Mouse (Mus musculus) intestine, embryonic 16.5 days (tissue): Measurements from ENCODE around the gene Muc13. TPM values are rescaled to one million over a fixed set of nuclear protein-coding genes. Genes with fewer than 3 reads are reported as not detected.

Experiments used
- ATAC-seq: fragments of 200-750 bp; cut with Nextera tagmentation; 2 replicates; pipeline ENCODE4 v1.8.0; 2017; ENCODE audit warnings: moderate TSS enrichment, moderate library complexity
- H3K27ac ChIP-seq: fragments of 300-500 bp; sonication (generic); 2 replicates; pipeline ENCODE4 v1.5.1; 2014; ENCODE audit warnings: mild to moderate bottlenecking, low read length
- H3K27me3 ChIP-seq: fragments of 300-500 bp; sonication (generic); replicated peaks from 2 replicates; pipeline ENCODE4 v1.6.1; 2014; ENCODE audit warnings: low read length, control low read depth, mixed read lengths; ENCODE audit not compliant: control insufficient read depth, insufficient read depth
- H3K36me3 ChIP-seq: fragments of 300-500 bp; sonication (generic); 2 replicates; pipeline ENCODE4 v1.6.1; 2014; ENCODE audit warnings: low read length, control low read depth; ENCODE audit not compliant: control insufficient read depth, insufficient read depth
- H3K4me1 ChIP-seq: fragments of 300-500 bp; sonication (generic); 2 replicates; pipeline ENCODE4 v1.6.1; 2014; ENCODE audit warnings: low read length, control low read depth, mixed read lengths; ENCODE audit not compliant: control insufficient read depth, insufficient read depth
- H3K4me2 ChIP-seq: fragments of 300-500 bp; sonication (generic); 2 replicates; pipeline ENCODE4 v1.6.1; 2014; ENCODE audit warnings: low read depth, low read length, control low read depth
- H3K4me3 ChIP-seq: fragments of 300-500 bp; sonication (generic); 2 replicates; pipeline ENCODE4 v1.5.1; 2014; ENCODE audit warnings: mild to moderate bottlenecking, low read length
- H3K9ac ChIP-seq: fragments of 300-500 bp; sonication (generic); 2 replicates; pipeline ENCODE4 v1.6.1; 2014; ENCODE audit warnings: low read depth, low read length
- H3K9me3 ChIP-seq: fragments of 300-500 bp; sonication (generic); 2 replicates; pipeline ENCODE4 v1.6.1; 2016; ENCODE audit warnings: low read length, control low read depth; ENCODE audit not compliant: control insufficient read depth
- WGBS: fragments of 180-500 bp; shearing (Covaris S2); extraction: QIAGEN DNeasy Blood & Tissue Kit; methylation state at CpG from one replicate; pipeline ENCODE4 v1.1.7; 2014; 5-methylcytosine and 5-hydroxymethylcytosine counted together
- polyA plus RNA-seq: library from polyadenylated mRNA; unstranded; fragments of >200 nt; fragmentation: Nextera tagmentation; extraction: Ambion mirVana; gene quantifications from 2 replicates; pipeline ENCODE4 v1.2.1, GENCODE M21; 2015

Muc13 gene
- polyA plus RNA-seq, 1 experiment from 2014 or later = 358 TPM

GRCm38 (mm10) chr16:33752904-33753578 lies 40.8 kb upstream of the Muc13 start:
- no peaks in the 10 kb centered on the region for H3K27me3 ChIP-seq
- H3K9ac ChIP-seq = peak overlapping the region; percentile 55
- H3K27ac ChIP-seq = peak overlapping the region; percentile 95
- WGBS = 65% methylated on average over 8 of the region's 8 CpGs
- peaks cover 5% of the 10 kb centered on the region; the same call in 1 of the 2 replicates for H3K4me1 ChIP-seq
- peaks cover 2% of the 10 kb centered on the region; the same call in 1 of the 2 replicates for H3K36me3 ChIP-seq
- peak overlapping the region; percentile 5 for H3K4me3 ChIP-seq
- no peaks in the 10 kb centered on the region for H3K9me3 ChIP-seq
- ATAC-seq = peak; percentile 89
- peak overlapping the region; percentile 26; the same call in 1 of the 2 replicates for H3K4me2 ChIP-seq

- WGBS = 85% methylated on average over 8 of the region's 8 CpGs
- H3K27me3 ChIP-seq = no peaks in the 10 kb centered on the region
Observed at GRCm38 (mm10) chr16:33755293-33755692, 38.5 kb upstream of the Muc13 start.

GRCm38 (mm10) chr16:33755961-33756360 lies 37.9 kb upstream of the Muc13 start:
- 65% methylated on average over 16 of the region's 16 CpGs for WGBS
- Histone ChIP-seq H3K9me3 (no peaks in the 10 kb centered on the region), H3K4me2 (no peak overlapping the region; the same call in 1 of the 2 replicates), H3K4me1 (peaks cover 9% of the 10 kb centered on the region), H3K27me3 (no peaks in the 10 kb centered on the region), H3K27ac (no peak overlapping the region), H3K4me3 (no peak overlapping the region), H3K36me3 (peaks cover 2% of the 10 kb centered on the region; the same call in 1 of the 2 replicates), H3K9ac (no peak overlapping the region)
- no peak for ATAC-seq

More at GRCm38 (mm10) chr16:33755293-33755692, 38.5 kb upstream of the Muc13 start:
- Histone ChIP-seq H3K4me3 (no peak overlapping the region), H3K36me3 (peaks cover 2% of the 10 kb centered on the region; the same call in 1 of the 2 replicates), H3K9ac (0 out of 2 replicates have a peak overlapping the region, but pooled peaks have one; percentile 26), H3K9me3 (no peaks in the 10 kb centered on the region), H3K4me1 (peaks cover 5% of the 10 kb centered on the region; the same call in 1 of the 2 replicates), H3K4me2 (no peak overlapping the region), H3K27ac (0 out of 2 replicates have a peak overlapping the region, but pooled peaks have one; percentile 6)
- ATAC-seq = no peak

GRCm38 (mm10) chr16:33756396-33756795 lies 37.4 kb upstream of the Muc13 start:
- Histone ChIP-seq H3K4me3 (no peak overlapping the region), H3K9ac (no peak overlapping the region), H3K4me1 (peaks cover 9% of the 10 kb centered on the region), H3K9me3 (no peaks in the 10 kb centered on the region), H3K27ac (no peak overlapping the region), H3K4me2 (no peak overlapping the region; the same call in 1 of the 2 replicates), H3K27me3 (no peaks in the 10 kb centered on the region), H3K36me3 (peaks cover 2% of the 10 kb centered on the region; the same call in 1 of the 2 replicates)
- no peak for ATAC-seq
- WGBS = 60% methylated on average over 6 of the region's 6 CpGs

- no peak overlapping the region for H3K4me2 ChIP-seq
- WGBS = 78% methylated on average over 7 of the region's 7 CpGs
- peaks cover 9% of the 10 kb centered on the region; the same call in 1 of the 2 replicates for H3K4me1 ChIP-seq
- no peaks in the 10 kb centered on the region for H3K27me3 ChIP-seq
- H3K27ac ChIP-seq = peak overlapping the region; percentile 61; the same call in 1 of the 2 replicates
- H3K36me3 ChIP-seq = peaks cover 2% of the 10 kb centered on the region; the same call in 1 of the 2 replicates
- H3K9ac ChIP-seq = no peak overlapping the region
- peak; percentile 74 for ATAC-seq
- no peaks in the 10 kb centered on the region for H3K9me3 ChIP-seq
- H3K4me3 ChIP-seq = no peak overlapping the region
Observed at GRCm38 (mm10) chr16:33759207-33759606, 34.6 kb upstream of the Muc13 start.

GRCm38 (mm10) chr16:33760542-33760941 lies 33.3 kb upstream of the Muc13 start:
- Histone ChIP-seq H3K4me3 (no peak overlapping the region), H3K9me3 (no peaks in the 10 kb centered on the region), H3K27me3 (no peaks in the 10 kb centered on the region), H3K9ac (no peak overlapping the region), H3K4me2 (no peak overlapping the region), H3K36me3 (no peaks in the 10 kb centered on the region), H3K4me1 (peaks cover 9% of the 10 kb centered on the region; the same call in 1 of the 2 replicates), H3K27ac (peak overlapping the region; percentile 77; the same call in 1 of the 2 replicates)
- ATAC-seq = no peak
- 51% methylated on average over 5 of the region's 5 CpGs for WGBS

- Histone ChIP-seq H3K27ac (peak overlapping the region; percentile 77), H3K27me3 (no peaks in the 10 kb centered on the region), H3K4me3 (no peak overlapping the region), H3K9me3 (no peaks in the 10 kb centered on the region), H3K36me3 (no peaks in the 10 kb centered on the region), H3K9ac (no peak overlapping the region), H3K4me2 (no peak overlapping the region), H3K4me1 (peaks cover 9% of the 10 kb centered on the region; the same call in 1 of the 2 replicates)
- no peak for ATAC-seq
- 70% methylated on average over 11 of the region's 11 CpGs for WGBS
Observed at GRCm38 (mm10) chr16:33760996-33761395, 32.8 kb upstream of the Muc13 start.

- Histone ChIP-seq H3K9ac (no peak overlapping the region), H3K27me3 (no peaks in the 10 kb centered on the region), H3K36me3 (peaks cover 5% of the 10 kb centered on the region; the same call in 1 of the 2 replicates), H3K27ac (peak overlapping the region; percentile 92), H3K9me3 (no peaks in the 10 kb centered on the region), H3K4me1 (peaks cover 12% of the 10 kb centered on the region), H3K4me3 (no peak overlapping the region), H3K4me2 (peak overlapping the region; percentile 28)
- 37% methylated on average over 12 of the region's 12 CpGs for WGBS
- ATAC-seq = peak; percentile 88
Observed at GRCm38 (mm10) chr16:33764501-33765193, 29.2 kb upstream of the Muc13 start.

GRCm38 (mm10) chr16:33765477-33765876 lies 28.4 kb upstream of the Muc13 start:
- 92% methylated on average over 2 of the region's 2 CpGs for WGBS
- Histone ChIP-seq H3K36me3 (peaks cover 5% of the 10 kb centered on the region; the same call in 1 of the 2 replicates), H3K27me3 (no peaks in the 10 kb centered on the region), H3K27ac (peak overlapping the region; percentile 92), H3K4me1 (peaks cover 21% of the 10 kb centered on the region), H3K9me3 (no peaks in the 10 kb centered on the region), H3K4me2 (0 out of 2 replicates have a peak overlapping the region, but pooled peaks have one; percentile 28), H3K9ac (no peak overlapping the region; the same call in 1 of the 2 replicates), H3K4me3 (no peak overlapping the region)
- no peak for ATAC-seq
